Mouse (Mus musculus): Measurements from ENCODE around the gene 1520401A03Rik.

- TF ChIP-seq CTCF (IDR thresholded peaks at IDR 0.05; ENCODE audit: low read depth, low read length) (no peak), POLR2A (IDR thresholded peaks at IDR 0.05; ENCODE audit: borderline replicate concordance, low read depth, low read length) (no peak)
Observed at GRCm38 (mm10) chr17:23721886-23722285, 697 bp downstream of the 1520401A03Rik start.
